Mouse (Mus musculus) adrenal gland, adult (tissue): ENCODE measurements around the gene Tmem176b.

Experiments
- DNase-seq, 2 experiments: peaks; one replicate each; pipeline ENCODE4 v3.0.0; 2022 to 2023; ENCODE audit warnings: low spot score in 1 of 2; ENCODE audit not compliant: inconsistent age in 2 of 2

Gene Tmem176b

GRCm38 (mm10) chr6:48840973-48841625 is at the start of gene Tmem176b:
TSS of gene Tmem176b (minus strand) at chr6:48841496.
- DNase-seq: peak; percentile 98 to 99

GRCm38 (mm10) chr6:48876510-48877135 is 35.3 kb upstream of the Tmem176b start:
- no peak for DNase-seq

- DNase-seq: no peak
Measured at GRCm38 (mm10) chr6:48875515-48875914, 34.2 kb upstream of the Tmem176b start.

GRCm38 (mm10) chr6:48874576-48874975 is 33.3 kb upstream of the Tmem176b start:
- DNase-seq: no peak

- DNase-seq: no peak
Measured at GRCm38 (mm10) chr6:48872596-48872995, 31.3 kb upstream of the Tmem176b start, which contains the start of gene Aoc1. TSS of gene Aoc1 (plus strand) at chr6:48872896.

GRCm38 (mm10) chr6:48869774-48870173 is 28.5 kb upstream of the Tmem176b start:
- peak; percentile 27 to 76 for DNase-seq

- no peak for DNase-seq
Measured at GRCm38 (mm10) chr6:48867158-48867557, 25.9 kb upstream of the Tmem176b start.

GRCm38 (mm10) chr6:48866355-48866950 is 25.2 kb upstream of the Tmem176b start:
- DNase-seq: peak in 1 of 2 experiments; percentile 1

GRCm38 (mm10) chr6:48865152-48865745 is 24.0 kb upstream of the Tmem176b start:
- DNase-seq: peak; percentile 1 to 12

- peak in 1 of 2 experiments; percentile 1 for DNase-seq
Measured at GRCm38 (mm10) chr6:48864723-48865122, 23.4 kb upstream of the Tmem176b start.

- DNase-seq: peak in 1 of 2 experiments; percentile 0
Measured at GRCm38 (mm10) chr6:48864181-48864580, 22.9 kb upstream of the Tmem176b start.

- no peak for DNase-seq
Measured at GRCm38 (mm10) chr6:48863488-48863887, 22.2 kb upstream of the Tmem176b start.

- no peak for DNase-seq
Measured at GRCm38 (mm10) chr6:48862816-48863215, 21.5 kb upstream of the Tmem176b start.

- no peak for DNase-seq
Measured at GRCm38 (mm10) chr6:48861616-48862280, 20.5 kb upstream of the Tmem176b start.

- DNase-seq: no peak
Measured at GRCm38 (mm10) chr6:48860851-48861250, 19.6 kb upstream of the Tmem176b start.

GRCm38 (mm10) chr6:48860130-48860815 is 19.0 kb upstream of the Tmem176b start:
- peak; percentile 76 to 93 for DNase-seq

GRCm38 (mm10) chr6:48857613-48858302 is 16.5 kb upstream of the Tmem176b start:
- DNase-seq: peak in 1 of 2 experiments; percentile 47

GRCm38 (mm10) chr6:48854155-48854554 is 12.9 kb upstream of the Tmem176b start:
- no peak for DNase-seq

GRCm38 (mm10) chr6:48851820-48852491 is 10.7 kb upstream of the Tmem176b start:
- DNase-seq: peak; percentile 68 to 87
